Mouse (Mus musculus) stomach, adult 2 months (tissue): Measurements from ENCODE around the gene Ifitm2. TPM values are rescaled to one million over a fixed set of nuclear protein-coding genes. Genes with fewer than 3 reads are reported as not detected.

ENCODE experiments used
- polyA plus RNA-seq: library from polyadenylated mRNA; depleted of rRNA; stranded (reverse); fragments of >200 nt; gene quantifications from 2 replicates; pipeline ENCODE4 v1.2.3, GENCODE M21; 2012; rRNA removed

Ifitm2 gene
- polyA plus RNA-seq, result 255 and 272 TPM in 2 replicates

DNA sequence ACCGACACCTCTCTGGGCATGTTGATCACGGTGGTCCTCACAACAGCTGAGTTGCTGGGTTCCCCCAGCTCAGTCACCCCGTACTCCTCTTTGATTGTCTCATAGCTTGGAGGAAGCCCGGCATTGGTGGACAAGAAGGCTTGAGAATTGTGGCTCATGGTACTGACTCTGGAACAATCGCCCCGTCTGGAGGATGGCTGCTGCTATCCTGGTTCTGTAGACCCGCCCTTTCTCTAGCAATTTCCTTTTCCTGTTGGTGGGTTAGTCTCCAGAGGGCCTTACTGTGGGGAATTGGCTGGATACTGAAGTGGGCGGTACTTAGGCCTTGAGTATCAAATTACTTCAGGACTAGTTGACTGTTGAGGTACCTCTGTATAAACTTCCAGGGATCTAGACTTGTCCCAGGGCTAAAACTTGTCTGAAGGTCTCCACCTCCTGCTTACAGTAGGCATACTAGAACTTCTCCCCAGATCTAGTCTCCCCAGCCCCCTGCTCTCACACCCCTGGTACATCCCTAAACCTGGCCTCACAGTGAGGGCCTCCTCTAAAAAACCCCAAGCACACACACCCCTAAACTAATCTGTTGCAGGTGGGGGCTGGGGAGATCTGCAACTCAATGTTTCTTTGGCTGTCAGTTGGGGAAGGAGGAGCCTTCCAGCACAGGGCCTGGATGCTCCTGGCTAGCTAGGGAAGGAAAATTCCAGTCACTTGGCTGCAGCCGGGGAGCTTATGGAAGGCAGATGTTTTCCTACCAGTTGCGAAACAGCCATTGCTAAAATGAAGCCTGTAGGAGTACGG, at the start of gene Ifitm2, which contains the start of gene Gm45717:
Ifitm2 (minus strand) TSS at position 230 of the 798 bp plus-strand sequence.
Gm45717 (minus strand) TSS at position 180 of the 798 bp plus-strand sequence.

DNA sequence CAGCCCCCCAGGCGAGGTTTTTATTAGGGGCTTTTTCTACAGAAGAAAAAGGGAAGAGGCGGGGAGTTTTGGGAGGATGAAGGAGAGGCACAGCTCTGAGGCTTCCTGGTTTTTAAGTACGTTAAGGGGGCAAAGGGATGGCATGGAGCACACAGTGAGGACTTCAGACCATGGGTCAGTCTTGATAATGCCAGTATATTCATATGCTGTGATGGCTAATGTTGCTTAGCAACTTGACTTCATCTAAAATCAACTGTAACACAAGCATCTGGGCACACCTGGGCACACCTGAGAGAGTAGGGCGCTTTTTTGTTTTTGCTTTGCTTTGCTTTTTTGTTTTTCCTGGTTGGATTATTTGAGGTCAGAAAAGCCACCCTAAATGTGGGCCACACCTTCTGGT, 11.1 kb upstream of the Ifitm2 start, which contains the start of gene Ifitm1:
Ifitm1 (plus strand) TSS at position 301 of the 400 bp plus-strand sequence.

GRCm38 (mm10) chr7:140949824-140950530, 5.8 kb downstream of the Ifitm2 start, which contains the start of gene Ifitm5:
Ifitm5 (minus strand) TSS chr7:140950291.

DNA sequence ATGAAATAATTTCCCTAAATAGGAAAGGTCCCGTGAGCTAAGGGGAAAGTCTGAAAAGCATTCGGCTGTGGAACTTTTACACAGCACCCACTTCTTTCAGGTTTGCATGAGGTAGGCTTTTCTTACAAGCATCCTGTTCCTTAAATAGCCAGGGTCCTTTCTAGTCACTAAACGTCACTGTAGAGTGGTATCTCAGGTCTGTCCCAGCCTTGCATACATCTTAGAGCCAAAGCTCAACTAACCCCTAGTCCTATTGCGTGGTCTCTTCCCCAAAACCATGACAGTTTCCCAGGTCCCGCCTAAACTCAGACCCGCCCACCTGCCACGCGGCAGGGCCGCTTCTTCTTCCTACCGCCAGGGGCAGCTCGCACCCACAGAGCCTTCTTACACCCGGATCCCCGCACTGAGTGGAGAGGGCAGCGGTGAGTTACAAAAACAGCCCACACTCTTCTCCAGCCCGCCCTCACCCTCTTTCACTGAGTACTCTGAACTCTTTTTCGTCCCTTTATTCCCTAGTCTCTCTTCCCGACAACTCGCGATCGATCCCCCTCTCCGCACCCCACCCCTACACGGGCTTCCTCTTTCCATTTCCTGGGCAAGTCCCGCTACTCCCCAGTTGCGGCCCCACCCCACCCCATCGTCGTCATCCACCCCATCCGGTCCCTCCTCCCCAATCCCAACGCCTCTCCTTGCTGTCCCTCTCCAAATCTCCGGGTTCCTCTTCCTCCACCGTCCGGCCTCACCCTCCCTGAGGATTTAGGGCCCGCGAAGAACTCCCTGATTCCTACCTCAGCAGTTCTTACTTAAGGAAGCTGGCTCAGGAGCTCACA, 14.3 kb downstream of the Ifitm2 start, which contains the start of gene Pgghg:
Pgghg (plus strand) TSS at position 170 of the 830 bp plus-strand sequence.

GRCm38 (mm10) chr7:140920418-140921029, 35.3 kb downstream of the Ifitm2 start, which contains the start of gene Nlrp6:
Nlrp6 (plus strand) TSS chr7:140920902.

Other genes starting within 250 kb of the Ifitm2 start
- gene Cyp2e1, start 192.2 kb downstream of the Ifitm2 start, polyA plus RNA-seq, result 0.06 and 0.75 TPM in 2 replicates
- 0.15 TPM in 1 of 2 replicates, not detected in the other for gene Syce1, start 168.1 kb downstream of the Ifitm2 start, polyA plus RNA-seq
- gene Zfp941, start 133.8 kb downstream of the Ifitm2 start, polyA plus RNA-seq, result 0.01 and 0.02 TPM in 2 replicates
- gene Urah, start 121.0 kb downstream of the Ifitm2 start, polyA plus RNA-seq, result 24.9 and 25.9 TPM in 2 replicates
- not detected in 2 replicates for gene Scgb1c1, start 110.4 kb downstream of the Ifitm2 start, polyA plus RNA-seq
- not detected in 2 replicates for gene Odf3, start 108.2 kb downstream of the Ifitm2 start, polyA plus RNA-seq
- not detected in 2 replicates for gene Gm45785, start 99.7 kb downstream of the Ifitm2 start, polyA plus RNA-seq
- 38.8 and 38.9 TPM in 2 replicates for gene Ric8a, start 99.0 kb downstream of the Ifitm2 start, polyA plus RNA-seq
- gene Bet1l, start 98.4 kb downstream of the Ifitm2 start, polyA plus RNA-seq, result 7.5 and 8.6 TPM in 2 replicates
- gene Psmd13, start 74.0 kb downstream of the Ifitm2 start, polyA plus RNA-seq, result 26.4 and 30.2 TPM in 2 replicates
- 12.7 and 14.2 TPM in 2 replicates for gene Sirt3, start 73.7 kb downstream of the Ifitm2 start, polyA plus RNA-seq
- 24.9 and 30.2 TPM in 2 replicates for gene Cox8b, start 55.5 kb downstream of the Ifitm2 start, polyA plus RNA-seq
- gene Nlrp6, start 35.1 kb downstream of the Ifitm2 start, polyA plus RNA-seq, result 0.08 and 0.19 TPM in 2 replicates
- gene Pgghg, start 14.6 kb downstream of the Ifitm2 start, polyA plus RNA-seq, result 13.5 and 15.5 TPM in 2 replicates
- gene Ifitm5, start 5.7 kb downstream of the Ifitm2 start, polyA plus RNA-seq, result 0.67 and 1.3 TPM in 2 replicates
- gene Gm45717, start 50 bp downstream of the Ifitm2 start, polyA plus RNA-seq, result not detected in 2 replicates
- 46.7 and 48.2 TPM in 2 replicates for gene Ifitm1, start 11.2 kb upstream of the Ifitm2 start, polyA plus RNA-seq
- 83.2 and 93.7 TPM in 2 replicates for gene Ifitm3, start 54.8 kb upstream of the Ifitm2 start, polyA plus RNA-seq
- gene Ifitm6, start 61.9 kb upstream of the Ifitm2 start, polyA plus RNA-seq, result 0.83 and 1.1 TPM in 2 replicates
- not detected in 2 replicates for gene Gm17387, start 73.1 kb upstream of the Ifitm2 start, polyA plus RNA-seq
- gene B4galnt4, start 105.1 kb upstream of the Ifitm2 start, polyA plus RNA-seq, result 1.2 and 1.6 TPM in 2 replicates
- gene Pkp3, start 122.2 kb upstream of the Ifitm2 start, polyA plus RNA-seq, result 87.1 and 93.8 TPM in 2 replicates
- 18.7 and 23.0 TPM in 2 replicates for gene Sigirr, start 144.6 kb upstream of the Ifitm2 start, polyA plus RNA-seq
- gene Ano9, start 161.8 kb upstream of the Ifitm2 start, polyA plus RNA-seq, result 18.4 and 22.0 TPM in 2 replicates
- 9.4 and 13.8 TPM in 2 replicates for gene Ptdss2, start 166.4 kb upstream of the Ifitm2 start, polyA plus RNA-seq
- gene Rnh1, start 216.9 kb upstream of the Ifitm2 start, polyA plus RNA-seq, result 80.4 and 88.4 TPM in 2 replicates
- 44.2 and 44.7 TPM in 2 replicates for gene Hras, start 238.0 kb upstream of the Ifitm2 start, polyA plus RNA-seq
- 2.5 and 2.6 TPM in 2 replicates for gene Lrrc56, start 238.2 kb upstream of the Ifitm2 start, polyA plus RNA-seq